Mouse (Mus musculus): ENCODE measurements around the gene Eif3g.

Eif3g gene

DNA sequence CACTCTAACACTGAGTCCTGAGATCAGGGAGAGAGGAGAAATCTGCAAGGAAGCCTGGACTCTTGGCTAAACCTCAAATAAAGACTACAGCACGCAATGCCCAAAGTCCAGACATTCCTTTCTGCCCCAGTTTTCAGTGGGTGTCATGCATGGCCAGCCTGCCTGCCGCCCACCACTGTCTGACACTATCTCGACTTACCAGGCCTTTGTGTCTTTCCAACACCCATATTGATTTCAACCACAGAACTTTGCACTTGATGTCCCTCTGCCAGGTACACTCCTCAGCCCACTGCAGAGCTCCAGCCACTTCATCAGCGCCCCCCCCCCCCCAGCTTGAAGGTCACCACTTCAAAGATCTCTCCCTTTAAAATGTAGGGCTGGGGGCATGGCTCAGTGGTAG is 36.2 kb downstream of the Eif3g start:
- in situ Hi-C loops (cut with MboI, MseI): no loop called here

DNA sequence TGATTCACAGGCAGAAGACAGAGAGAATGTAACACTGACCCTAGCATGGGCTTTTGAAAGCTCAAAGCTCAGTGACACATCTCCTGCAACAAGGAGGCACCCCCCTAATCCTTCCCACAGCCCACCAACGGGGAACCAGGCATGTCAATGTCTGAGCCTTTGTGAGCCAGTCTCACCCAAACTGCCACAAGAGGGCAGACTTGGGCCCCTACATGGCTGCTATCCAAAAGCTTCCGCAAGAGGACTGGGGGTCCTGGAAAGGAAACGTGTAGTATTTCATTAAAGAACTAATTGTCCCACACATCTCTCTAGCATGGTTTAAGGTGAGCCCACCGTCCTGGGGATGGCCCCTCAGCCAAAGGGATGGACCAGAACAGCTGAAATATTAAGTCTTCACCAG is 36.6 kb downstream of the Eif3g start:
- in situ Hi-C loops (cut with MboI, MseI): no loop called here

DNA sequence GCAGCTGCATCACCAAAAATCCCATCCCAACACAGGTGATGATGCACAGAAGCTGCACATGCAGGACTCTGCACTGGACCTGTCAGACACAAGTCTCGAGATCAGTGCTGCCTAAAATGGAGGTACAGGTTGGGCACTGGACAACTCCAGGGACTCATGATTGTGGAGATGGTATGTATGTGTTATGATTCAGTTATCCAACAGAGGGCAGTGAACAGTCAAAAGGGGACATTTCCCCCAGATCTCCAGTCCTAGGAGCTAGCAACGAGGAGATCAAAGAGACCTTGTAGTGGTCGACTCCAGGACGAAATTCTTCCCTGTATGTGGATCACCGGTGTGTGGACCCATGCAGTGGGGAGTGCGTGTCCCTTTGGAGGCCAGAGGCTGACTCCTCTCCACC is 38.5 kb downstream of the Eif3g start:
- in situ Hi-C loops (cut with MboI, MseI): no loop called here

DNA sequence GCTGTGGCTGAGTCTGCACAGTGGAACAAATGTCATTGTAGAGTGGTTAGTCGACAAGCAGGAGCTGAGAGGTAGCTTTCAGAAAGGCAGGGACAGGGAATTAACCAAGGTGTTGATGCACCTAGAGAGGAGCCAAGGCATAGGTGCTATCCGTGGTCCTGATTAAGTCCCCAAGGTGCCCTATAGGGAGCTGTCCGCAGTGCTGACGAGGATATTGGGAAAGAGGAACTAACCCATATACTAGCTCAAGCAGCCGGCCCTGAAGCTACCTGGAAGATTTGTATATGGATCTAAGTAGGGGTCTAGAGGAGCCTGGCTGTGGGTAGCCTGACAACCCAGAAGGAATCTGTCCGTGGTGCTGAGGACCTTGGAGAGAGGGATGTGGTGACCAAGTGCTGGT is 41.3 kb downstream of the Eif3g start:
- in situ Hi-C loops (cut with MboI, MseI): no loop called here

DNA sequence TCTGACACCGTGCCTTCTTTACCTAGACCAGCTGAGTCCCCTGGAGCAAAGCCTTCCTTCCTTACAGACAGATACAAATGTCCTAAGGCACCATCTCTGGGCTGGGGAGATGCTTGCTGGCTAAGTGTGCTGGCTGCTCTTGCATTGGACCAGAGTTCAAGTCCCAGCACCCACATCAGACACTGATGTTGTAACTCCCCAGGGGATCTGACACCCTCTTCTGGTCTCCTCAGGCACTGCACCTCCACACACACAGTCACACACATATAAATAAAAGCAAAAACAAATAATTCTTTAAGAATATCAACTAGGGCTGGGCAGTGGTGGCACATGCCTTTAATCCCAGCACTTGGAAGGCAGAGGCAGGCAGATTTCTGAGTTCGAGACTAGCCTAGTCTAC is 48.2 kb downstream of the Eif3g start:
- in situ Hi-C loops (cut with MboI, MseI): no loop called here

Data from regulatory T cell (primary cell).